Mouse (Mus musculus): ENCODE results near the gene Ctu2. TPM values are rescaled to one million over a fixed set of nuclear protein-coding genes. Genes with fewer than 3 reads are reported as not detected.
A peak's percentile ranks its signal among the peaks of the same experiment; 100 is the strongest.

Gene Ctu2
- polyA plus RNA-seq, 1 experiment from 2014 or later: 56.2 TPM

GRCm38 (mm10) chr8:122459990-122460389, 16.0 kb upstream of the Ctu2 start:
- DNase-seq (no peak), ATAC-seq (ENCODE audit: insufficient read depth) (no peak)
- WGBS: 22% methylated on average over 7 of the region's 7 CpGs
- H3K4me3 ChIP-seq (ENCODE audit: low read depth, low read length): peak overlapping the region; percentile 32
- H3K27ac ChIP-seq (ENCODE audit: low read depth): 0 out of 2 replicates have a peak overlapping the region, but pooled peaks have one; percentile 2
- peaks cover 34% of the 10 kb centered on the region for H3K27me3 ChIP-seq (ENCODE audit: insufficient read depth, low read length)
- 0 out of 2 replicates have a peak, but pooled peaks cover 10% of the 10 kb centered on the region for H3K4me1 ChIP-seq (ENCODE audit: insufficient read depth)
- no peaks in the 10 kb centered on the region for H3K9me3 ChIP-seq (ENCODE audit: low read depth, low read length)
- peak overlapping the region; percentile 32; the same call in 1 of the 2 replicates for H3K9ac ChIP-seq
- TF ChIP-seq CTCF (IDR thresholded peaks at IDR 0.05; ENCODE audit: low read depth): no peak
- H3K36me3 ChIP-seq (ENCODE audit: insufficient read depth): no peaks in the 10 kb centered on the region
- peak overlapping the region; percentile 64 for H3K4me2 ChIP-seq

GRCm38 (mm10) chr8:122460524-122461472, 15.1 kb upstream of the Ctu2 start, which contains the start of gene Snai3:
TSS of gene Snai3 (minus strand) at chr8:122460733.
- H3K9ac ChIP-seq: peak within 1 kb of the TSS; percentile 32; the same call in 1 of the 2 replicates

GRCm38 (mm10) chr8:122461473-122462148, 14.3 kb upstream of the Ctu2 start:
- Histone ChIP-seq H3K27ac (ENCODE audit: low read depth) (0 out of 2 replicates have a peak overlapping the region, but pooled peaks have one; percentile 18), H3K9ac (no peak overlapping the region), H3K36me3 (ENCODE audit: insufficient read depth) (peaks cover 9% of the 10 kb centered on the region), H3K9me3 (ENCODE audit: low read depth, low read length) (no peaks in the 10 kb centered on the region), H3K4me1 (ENCODE audit: insufficient read depth) (0 out of 2 replicates have a peak, but pooled peaks cover 10% of the 10 kb centered on the region), H3K4me2 (no peak overlapping the region; the same call in 1 of the 2 replicates), H3K27me3 (ENCODE audit: insufficient read depth, low read length) (peaks cover 34% of the 10 kb centered on the region), H3K4me3 (ENCODE audit: low read depth, low read length) (no peak overlapping the region)
- TF ChIP-seq CTCF (IDR thresholded peaks at IDR 0.05; ENCODE audit: low read depth): no peak
- 56% methylated on average over 11 of the region's 11 CpGs for WGBS
- ATAC-seq (ENCODE audit: insufficient read depth) (no peak), DNase-seq (no peak)

More at GRCm38 (mm10) chr8:122460524-122461472, 15.1 kb upstream of the Ctu2 start, which contains the start of gene Snai3:
- no peaks in the 10 kb centered on the region for H3K9me3 ChIP-seq (ENCODE audit: low read depth, low read length)
- H3K27me3 ChIP-seq (ENCODE audit: insufficient read depth, low read length): peaks cover 34% of the 10 kb centered on the region
- peak; percentile 76 for ATAC-seq (ENCODE audit: insufficient read depth)
- WGBS: 2% methylated on average over 56 of the region's 56 CpGs
- peak; percentile 72 for DNase-seq
- 0 out of 2 replicates have a peak within 1 kb of the TSS, but pooled peaks have one; percentile 18 for H3K27ac ChIP-seq (ENCODE audit: low read depth)
- H3K4me2 ChIP-seq: peak within 1 kb of the TSS; percentile 64
- peaks cover 1% of the 10 kb centered on the region; the same call in 1 of the 2 replicates for H3K36me3 ChIP-seq (ENCODE audit: insufficient read depth)
- H3K4me1 ChIP-seq (ENCODE audit: insufficient read depth): 0 out of 2 replicates have a peak, but pooled peaks cover 10% of the 10 kb centered on the region
- H3K4me3 ChIP-seq (ENCODE audit: low read depth, low read length): peak within 1 kb of the TSS; percentile 32
- TF ChIP-seq CTCF (IDR thresholded peaks at IDR 0.05; ENCODE audit: low read depth): no peak

- H3K27me3 ChIP-seq (ENCODE audit: insufficient read depth, low read length): peaks cover 34% of the 10 kb centered on the region
- no peak for DNase-seq
Observed at GRCm38 (mm10) chr8:122462510-122462909, 13.4 kb upstream of the Ctu2 start.

GRCm38 (mm10) chr8:122463651-122464640, 12.0 kb upstream of the Ctu2 start:
- no peak for DNase-seq
- H3K4me2 ChIP-seq: no peak overlapping the region
- H3K36me3 ChIP-seq (ENCODE audit: insufficient read depth): peaks cover 32% of the 10 kb centered on the region
- H3K27ac ChIP-seq (ENCODE audit: low read depth): peak overlapping the region; percentile 36; the same call in 1 of the 2 replicates
- H3K9ac ChIP-seq: no peak overlapping the region
- H3K27me3 ChIP-seq (ENCODE audit: insufficient read depth, low read length): peaks cover 28% of the 10 kb centered on the region
- WGBS: 24% methylated on average over 12 of the region's 12 CpGs
- no peak for ATAC-seq (ENCODE audit: insufficient read depth)
- no peak overlapping the region for H3K4me3 ChIP-seq (ENCODE audit: low read depth, low read length)
- H3K4me1 ChIP-seq (ENCODE audit: insufficient read depth): 0 out of 2 replicates have a peak, but pooled peaks cover 10% of the 10 kb centered on the region
- no peaks in the 10 kb centered on the region for H3K9me3 ChIP-seq (ENCODE audit: low read depth, low read length)
- TF ChIP-seq CTCF (IDR thresholded peaks at IDR 0.05; ENCODE audit: low read depth): no peak

More at GRCm38 (mm10) chr8:122462510-122462909, 13.4 kb upstream of the Ctu2 start:
- H3K4me2 ChIP-seq: no peak overlapping the region
- TF ChIP-seq CTCF (IDR thresholded peaks at IDR 0.05; ENCODE audit: low read depth): no peak
- 0 out of 2 replicates have a peak, but pooled peaks cover 10% of the 10 kb centered on the region for H3K4me1 ChIP-seq (ENCODE audit: insufficient read depth)
- 64% methylated on average over 8 of the region's 8 CpGs for WGBS
- H3K36me3 ChIP-seq (ENCODE audit: insufficient read depth): peaks cover 18% of the 10 kb centered on the region
- no peak for ATAC-seq (ENCODE audit: insufficient read depth)
- no peak overlapping the region for H3K4me3 ChIP-seq (ENCODE audit: low read depth, low read length)
- H3K27ac ChIP-seq (ENCODE audit: low read depth): no peak overlapping the region
- H3K9ac ChIP-seq: no peak overlapping the region
- H3K9me3 ChIP-seq (ENCODE audit: low read depth, low read length): no peaks in the 10 kb centered on the region

- no peak for DNase-seq
- no peak for TF ChIP-seq CTCF (IDR thresholded peaks at IDR 0.05; ENCODE audit: low read depth)
- ATAC-seq (ENCODE audit: insufficient read depth): no peak
- H3K4me3 ChIP-seq (ENCODE audit: low read depth, low read length): no peak overlapping the region
- 65% methylated on average over 7 of the region's 7 CpGs for WGBS
- 0 out of 2 replicates have a peak, but pooled peaks cover 10% of the 10 kb centered on the region for H3K4me1 ChIP-seq (ENCODE audit: insufficient read depth)
- peaks cover 18% of the 10 kb centered on the region for H3K27me3 ChIP-seq (ENCODE audit: insufficient read depth, low read length)
- H3K9me3 ChIP-seq (ENCODE audit: low read depth, low read length): no peaks in the 10 kb centered on the region
- no peak overlapping the region for H3K4me2 ChIP-seq
- H3K9ac ChIP-seq: no peak overlapping the region
- H3K27ac ChIP-seq (ENCODE audit: low read depth): no peak overlapping the region
- H3K36me3 ChIP-seq (ENCODE audit: insufficient read depth): peaks cover 35% of the 10 kb centered on the region
Observed at GRCm38 (mm10) chr8:122464985-122465384, 11.0 kb upstream of the Ctu2 start.
